Mouse (Mus musculus): ENCODE measurements around the gene Serpind1.

- TF ChIP-seq CTCF (IDR thresholded peaks at IDR 0.05; ENCODE audit: insufficient read depth, low read depth, low read length) (no peak), POLR2A (IDR thresholded peaks at IDR 0.05; ENCODE audit: insufficient read depth, low read depth, low read length) (no peak)
These were observed 8.5 kb downstream of the Serpind1 start for GRCm38 (mm10) chr16:17339701-17340100.
